Mouse (Mus musculus) kidney, adult 18-20 months (tissue): ENCODE results near the gene Mrps18a.

Experiments used
- DNase-seq: peaks from one replicate; pipeline ENCODE4 v3.0.0; 2021

Mrps18a gene

DNA sequence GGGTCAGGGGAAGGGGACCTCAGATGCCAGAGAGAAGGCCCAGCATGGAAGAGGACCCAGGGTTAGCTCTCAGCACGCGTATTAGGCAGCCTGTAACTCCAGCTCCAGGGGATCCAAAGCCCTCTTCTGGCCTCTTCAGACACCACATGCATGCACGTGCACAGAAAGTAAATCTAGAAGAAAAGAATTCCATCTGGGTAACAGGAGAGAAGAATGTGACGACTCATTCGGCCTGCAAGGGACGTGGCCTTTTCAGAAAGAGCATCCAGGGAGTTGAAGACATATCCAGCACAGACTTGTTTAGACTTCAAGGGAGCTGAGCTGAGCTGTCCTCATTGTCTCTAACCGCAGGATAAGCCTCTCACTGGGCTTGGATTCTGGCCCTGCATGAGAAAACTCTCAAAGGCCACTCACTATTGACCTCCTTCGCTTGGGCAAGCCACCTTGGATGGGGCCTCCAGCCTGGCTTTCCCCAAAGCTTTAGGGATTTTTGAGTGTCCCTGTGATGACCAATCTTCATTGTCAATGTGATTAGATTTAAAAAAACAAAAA lies 8.1 kb upstream of the Mrps18a start:
- DNase-seq: no peak

GRCm38 (mm10) chr17:46104487-46104886 lies 6.3 kb upstream of the Mrps18a start:
- no peak for DNase-seq

GRCm38 (mm10) chr17:46108286-46108685 lies 2.5 kb upstream of the Mrps18a start:
- no peak for DNase-seq

GRCm38 (mm10) chr17:46115489-46115888 lies 4.7 kb downstream of the Mrps18a start:
- no peak for DNase-seq

DNA sequence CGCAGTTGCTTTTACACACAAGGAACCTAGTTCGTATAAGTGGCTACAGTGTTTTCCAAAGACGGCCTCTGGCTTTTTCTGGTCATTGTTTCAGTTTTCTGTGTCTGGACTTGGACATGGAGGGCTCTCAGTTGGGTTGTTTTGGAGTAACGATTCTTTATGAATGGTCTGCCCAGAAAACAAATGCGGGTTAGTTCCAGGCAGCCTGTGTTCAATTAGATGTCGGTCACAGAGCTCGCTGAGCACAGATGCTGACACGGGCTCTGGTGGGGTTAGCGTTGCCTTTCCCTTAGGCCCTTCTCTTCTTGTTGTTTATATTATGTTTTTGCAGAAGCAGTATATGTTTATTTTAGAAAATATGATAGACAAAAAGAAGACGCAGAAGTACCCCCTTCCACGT lies 5.4 kb downstream of the Mrps18a start:
- DNase-seq: no peak

- no peak for DNase-seq
Measured at GRCm38 (mm10) chr17:46116881-46117280, 6.1 kb downstream of the Mrps18a start.

GRCm38 (mm10) chr17:46117623-46118422 lies 7.0 kb downstream of the Mrps18a start:
- no peak for DNase-seq

DNA sequence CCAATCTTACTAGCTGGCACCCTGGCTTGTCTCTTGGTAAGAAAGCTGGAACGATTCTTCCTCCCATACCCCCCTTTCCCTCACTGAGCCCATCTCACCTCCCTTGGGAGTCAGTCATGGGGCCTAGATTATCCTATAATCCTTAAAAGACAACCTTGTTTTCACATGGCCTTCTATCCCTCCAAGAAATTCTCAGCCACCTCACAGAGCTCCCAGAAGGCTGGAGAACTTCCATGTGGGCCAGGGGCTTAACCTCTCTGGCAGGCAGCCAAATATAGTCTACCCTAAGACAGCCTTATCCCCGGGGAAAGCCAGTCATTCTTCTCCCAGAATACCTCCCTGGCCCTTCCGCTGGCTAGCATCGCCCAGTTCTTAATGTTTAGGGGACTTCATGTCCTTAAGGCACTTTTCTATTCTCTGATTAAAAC lies 7.7 kb downstream of the Mrps18a start:
- no peak for DNase-seq

DNA sequence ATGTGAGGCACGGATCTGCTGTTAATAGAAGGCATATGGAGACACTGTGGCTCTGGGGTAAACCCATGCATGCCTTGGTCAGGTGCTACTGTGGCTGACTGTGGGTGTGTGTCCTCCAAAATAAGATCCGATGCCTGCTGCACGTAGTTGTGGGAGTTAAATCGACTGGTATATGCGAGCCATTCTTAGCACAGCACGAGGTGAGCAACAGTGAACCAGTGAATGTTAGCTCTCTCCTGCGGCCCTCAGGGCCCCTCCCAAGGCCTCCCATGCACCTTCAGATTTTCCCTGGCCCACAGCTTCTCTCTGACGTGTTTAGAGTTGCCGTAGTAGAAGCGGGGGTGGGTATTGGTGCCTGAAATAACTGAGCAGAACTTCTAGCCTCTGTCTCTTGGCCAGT lies 8.9 kb downstream of the Mrps18a start:
- no peak for DNase-seq

- DNase-seq: no peak
Measured at GRCm38 (mm10) chr17:46122791-46123190, 12.0 kb downstream of the Mrps18a start.

DNA sequence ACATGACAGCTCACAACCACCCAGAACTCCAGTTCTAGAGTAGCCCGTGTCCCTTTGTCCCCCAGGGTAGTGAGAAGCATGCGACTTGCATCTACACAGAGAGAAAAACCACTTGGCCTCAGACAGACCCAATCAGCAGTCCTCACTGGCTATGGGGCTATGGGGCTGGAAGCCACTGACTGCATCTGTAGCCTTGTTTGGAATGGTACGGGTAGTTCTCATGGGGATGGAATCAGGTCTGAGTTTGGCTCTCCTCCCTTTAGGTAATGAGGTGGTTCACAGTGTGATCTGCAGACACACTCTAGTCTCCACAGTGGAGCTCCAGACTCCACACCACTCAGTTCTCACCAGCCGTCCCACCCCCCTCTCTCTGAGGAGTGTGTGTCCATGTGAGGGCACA lies 12.5 kb downstream of the Mrps18a start:
- no peak for DNase-seq

DNA sequence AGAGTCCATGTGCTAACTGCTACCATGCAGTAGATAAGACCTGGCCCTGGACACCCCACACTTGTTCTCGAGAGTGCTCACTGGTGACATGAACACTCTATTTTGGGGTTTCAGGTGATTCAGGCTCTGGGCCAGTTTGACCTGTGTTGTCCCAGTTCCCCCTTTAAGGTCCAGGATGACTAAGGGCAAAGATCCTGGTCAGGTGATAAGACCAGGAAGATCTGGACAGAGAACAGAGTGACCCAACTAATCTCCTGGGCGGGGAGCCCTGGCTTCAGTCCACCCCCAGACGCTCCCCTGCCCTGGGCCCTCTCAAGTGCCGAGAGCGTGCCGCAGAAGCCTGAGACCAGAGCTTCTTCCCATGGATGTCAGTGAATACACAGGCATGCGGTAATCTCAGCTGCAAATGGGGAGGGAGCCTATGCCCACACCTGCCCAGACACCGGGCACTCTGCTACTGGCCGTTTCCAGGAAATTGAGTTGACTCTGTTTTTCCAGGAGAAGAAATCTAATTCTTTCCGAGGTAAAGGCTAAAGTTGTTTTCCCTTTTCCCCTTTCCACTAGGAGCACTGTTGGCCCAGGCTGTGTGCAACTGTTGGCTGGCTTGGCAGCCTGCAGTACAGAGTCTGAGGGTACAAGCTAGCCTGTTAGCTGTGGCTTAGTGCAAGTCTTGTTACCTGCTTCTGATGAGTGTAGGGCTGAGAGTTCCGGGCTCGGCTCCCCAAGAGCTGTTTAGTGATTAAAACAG lies 13.3 kb downstream of the Mrps18a start:
- DNase-seq: no peak

GRCm38 (mm10) chr17:46126608-46127007 lies 15.8 kb downstream of the Mrps18a start:
- no peak for DNase-seq

DNA sequence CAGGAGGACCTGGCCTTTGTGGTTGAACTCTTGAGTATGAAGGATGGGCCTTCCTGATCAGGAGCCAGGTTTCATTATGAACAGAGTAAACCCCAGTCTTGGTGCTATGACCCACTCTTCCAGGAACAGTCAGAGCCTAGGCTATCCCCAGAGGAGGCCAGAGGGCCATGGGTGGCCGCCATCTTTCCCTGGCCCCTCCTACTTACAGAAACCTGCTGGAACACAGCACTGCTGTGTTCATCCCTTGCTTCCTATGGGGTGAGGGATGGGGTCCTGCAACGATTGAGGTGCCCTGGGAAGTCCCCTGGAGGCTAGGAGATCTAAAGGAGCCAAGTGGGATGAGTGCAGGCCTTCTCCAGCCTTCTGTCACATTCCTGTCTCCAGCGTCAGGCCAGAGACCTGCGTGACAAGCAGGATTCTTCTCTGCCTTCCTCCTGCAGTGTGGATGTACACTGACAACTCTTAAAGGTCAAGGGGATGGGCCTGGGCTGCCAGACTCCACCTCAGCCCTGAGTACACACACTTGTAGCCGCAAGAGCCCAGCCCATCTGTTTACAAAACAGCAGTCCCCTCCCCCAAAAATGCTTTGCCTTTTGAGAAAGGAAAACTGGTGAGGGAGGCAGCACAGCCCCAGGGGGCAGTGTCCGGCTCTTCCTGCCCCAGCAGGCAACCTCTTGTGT lies 17.2 kb downstream of the Mrps18a start:
- DNase-seq: no peak

GRCm38 (mm10) chr17:46129741-46130498 lies 19.1 kb downstream of the Mrps18a start:
- no peak for DNase-seq

- peak; percentile 88 for DNase-seq
Measured at GRCm38 (mm10) chr17:46132058-46132718, 21.4 kb downstream of the Mrps18a start.

DNA sequence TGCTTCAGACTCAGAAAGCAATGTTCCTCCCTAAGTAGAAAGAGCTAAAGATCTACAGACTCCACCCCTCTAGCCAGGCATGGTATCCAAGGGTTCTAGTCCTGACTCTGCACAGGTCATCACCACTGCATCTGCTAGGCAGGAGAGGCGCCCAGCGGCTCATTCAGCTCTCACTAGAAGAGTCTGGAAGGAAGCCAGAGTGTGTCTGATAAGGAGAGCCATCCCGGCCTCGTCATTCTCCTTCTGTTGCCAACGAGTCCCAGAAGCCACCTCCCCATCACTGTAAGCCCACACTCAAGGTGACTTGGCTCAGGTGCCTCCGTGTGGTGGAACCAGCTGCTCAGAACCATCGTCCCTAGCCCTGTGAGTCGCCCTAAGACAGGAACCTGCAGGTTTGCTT lies 22.1 kb downstream of the Mrps18a start:
- no peak for DNase-seq

DNA sequence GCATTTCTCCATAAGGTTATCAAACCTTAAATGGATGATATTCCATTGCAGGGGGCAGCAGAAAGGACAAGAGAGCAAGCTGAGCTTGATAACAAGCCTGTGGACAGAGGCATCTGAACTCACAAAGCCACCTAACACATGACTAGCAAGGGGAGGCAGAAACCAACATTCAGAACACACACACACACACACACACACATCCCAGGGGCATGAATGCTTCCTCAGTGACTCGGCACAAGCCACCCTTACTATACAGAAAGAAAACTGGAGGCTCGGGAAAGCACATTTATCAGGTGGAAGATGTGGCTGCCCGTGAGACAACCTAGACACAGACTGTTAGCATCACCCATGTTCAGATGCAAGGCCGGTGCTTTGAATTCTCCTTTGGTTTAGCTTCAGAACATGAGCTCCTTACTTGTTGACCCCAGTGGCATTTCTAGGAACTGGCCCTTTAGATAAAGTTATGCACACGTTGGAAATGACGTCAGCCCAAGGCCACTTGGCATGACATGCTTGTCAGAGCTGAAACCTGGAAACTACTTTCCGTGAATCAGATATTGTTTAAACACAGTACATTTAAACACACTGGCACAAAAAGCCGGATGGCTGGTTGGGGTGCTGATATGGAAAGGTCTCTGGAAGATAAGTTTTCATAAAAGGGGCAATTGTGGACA lies 27.9 kb downstream of the Mrps18a start:
- DNase-seq: no peak

DNA sequence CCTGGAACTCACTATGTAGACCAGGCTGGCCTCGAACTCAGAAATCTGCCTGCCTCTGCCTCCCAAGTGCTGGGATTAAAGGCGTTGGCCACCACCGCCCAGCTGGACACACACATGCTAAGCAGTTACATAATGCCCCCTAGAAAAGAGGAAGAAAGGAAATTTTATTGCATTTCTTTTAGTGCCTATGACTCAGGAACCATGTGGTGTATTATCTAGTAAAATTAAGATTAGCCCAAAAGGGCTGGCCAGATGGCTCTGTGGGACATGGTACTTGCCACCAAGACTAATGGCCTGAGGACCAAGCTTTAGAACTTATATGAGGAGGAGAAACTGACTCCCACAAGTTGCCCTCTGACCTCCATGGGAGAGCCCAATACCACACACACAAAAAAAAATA lies 29.1 kb downstream of the Mrps18a start:
- no peak for DNase-seq

GRCm38 (mm10) chr17:46143578-46144423 lies 33.0 kb downstream of the Mrps18a start, which contains the start of gene Rsph9:
Rsph9 (minus strand) TSS chr17:46144216.
- DNase-seq: peak; percentile 87
